Mouse (Mus musculus): Measurements from ENCODE around the gene Sema4d. TPM values are rescaled to one million over a fixed set of nuclear protein-coding genes. Genes with fewer than 3 reads are reported as not detected.

Gene Sema4d
- polyA plus RNA-seq, 1 experiment from 2014 or later: 9.8 TPM

- H3K4me3 ChIP-seq (ENCODE audit: low read length): no peak overlapping the region
- no peak for ATAC-seq (ENCODE audit: low read depth)
- H3K27me3 ChIP-seq (ENCODE audit: control insufficient read depth, insufficient read depth, low read depth, low read length): no peaks in the 10 kb centered on the region
- no peak overlapping the region for H3K27ac ChIP-seq (ENCODE audit: low read length)
- H3K36me3 ChIP-seq (ENCODE audit: control insufficient read depth, insufficient read depth, low read length): no peaks in the 10 kb centered on the region
- H3K9ac ChIP-seq (ENCODE audit: low read length): no peak overlapping the region
- 81% methylated on average over 5 of the region's 5 CpGs for WGBS
- no peak overlapping the region for H3K4me2 ChIP-seq (ENCODE audit: low read depth, low read length)
- H3K9me3 ChIP-seq (ENCODE audit: control insufficient read depth, low read length): no peaks in the 10 kb centered on the region
- H3K4me1 ChIP-seq (replicated peaks; ENCODE audit: control insufficient read depth, insufficient read depth, low read length): peaks cover 8% of the 10 kb centered on the region
Observed at GRCm38 (mm10) chr13:51740776-51741175, 52.8 kb downstream of the Sema4d start.

- Histone ChIP-seq H3K27ac (ENCODE audit: low read length) (no peak overlapping the region), H3K4me3 (ENCODE audit: low read length) (no peak overlapping the region), H3K9me3 (ENCODE audit: control insufficient read depth, low read length) (no peaks in the 10 kb centered on the region), H3K36me3 (ENCODE audit: control insufficient read depth, insufficient read depth, low read length) (no peaks in the 10 kb centered on the region), H3K4me1 (replicated peaks; ENCODE audit: control insufficient read depth, insufficient read depth, low read length) (peaks cover 8% of the 10 kb centered on the region), H3K27me3 (ENCODE audit: control insufficient read depth, insufficient read depth, low read depth, low read length) (no peaks in the 10 kb centered on the region), H3K4me2 (ENCODE audit: low read depth, low read length) (no peak overlapping the region), H3K9ac (ENCODE audit: low read length) (no peak overlapping the region)
- no peak for ATAC-seq (ENCODE audit: low read depth)
- 79% methylated on average over 1 of the region's 1 CpGs for WGBS
Observed at GRCm38 (mm10) chr13:51739713-51740112, 53.8 kb downstream of the Sema4d start.

- no peak for ATAC-seq (ENCODE audit: low read depth)
- no peaks in the 10 kb centered on the region for H3K27me3 ChIP-seq (ENCODE audit: control insufficient read depth, insufficient read depth, low read depth, low read length)
- no peak overlapping the region for H3K27ac ChIP-seq (ENCODE audit: low read length)
- no peak overlapping the region for H3K9ac ChIP-seq (ENCODE audit: low read length)
- peaks cover 8% of the 10 kb centered on the region for H3K4me1 ChIP-seq (replicated peaks; ENCODE audit: control insufficient read depth, insufficient read depth, low read length)
- no peaks in the 10 kb centered on the region for H3K9me3 ChIP-seq (ENCODE audit: control insufficient read depth, low read length)
- H3K4me3 ChIP-seq (ENCODE audit: low read length): no peak overlapping the region
- no peak overlapping the region for H3K4me2 ChIP-seq (ENCODE audit: low read depth, low read length)
- no peaks in the 10 kb centered on the region for H3K36me3 ChIP-seq (ENCODE audit: control insufficient read depth, insufficient read depth, low read length)
- WGBS: 92% methylated on average over 11 of the region's 11 CpGs
Observed at GRCm38 (mm10) chr13:51738531-51739117, 54.9 kb downstream of the Sema4d start.

GRCm38 (mm10) chr13:51737949-51738513 is 55.5 kb downstream of the Sema4d start:
- Histone ChIP-seq H3K36me3 (ENCODE audit: control insufficient read depth, insufficient read depth, low read length) (no peaks in the 10 kb centered on the region), H3K27ac (ENCODE audit: low read length) (no peak overlapping the region), H3K4me2 (ENCODE audit: low read depth, low read length) (no peak overlapping the region), H3K9ac (ENCODE audit: low read length) (no peak overlapping the region), H3K27me3 (ENCODE audit: control insufficient read depth, insufficient read depth, low read depth, low read length) (no peaks in the 10 kb centered on the region), H3K4me3 (ENCODE audit: low read length) (no peak overlapping the region), H3K4me1 (replicated peaks; ENCODE audit: control insufficient read depth, insufficient read depth, low read length) (peaks cover 8% of the 10 kb centered on the region), H3K9me3 (ENCODE audit: control insufficient read depth, low read length) (no peaks in the 10 kb centered on the region)
- no peak for ATAC-seq (ENCODE audit: low read depth)
- WGBS: 54% methylated on average over 6 of the region's 6 CpGs

GRCm38 (mm10) chr13:51737033-51737948 is 56.3 kb downstream of the Sema4d start:
- peaks cover 8% of the 10 kb centered on the region for H3K4me1 ChIP-seq (replicated peaks; ENCODE audit: control insufficient read depth, insufficient read depth, low read length)
- WGBS: 56% methylated on average over 20 of the region's 20 CpGs
- H3K4me2 ChIP-seq (ENCODE audit: low read depth, low read length): no peak overlapping the region
- H3K27me3 ChIP-seq (ENCODE audit: control insufficient read depth, insufficient read depth, low read depth, low read length): no peaks in the 10 kb centered on the region
- H3K27ac ChIP-seq (ENCODE audit: low read length): 0 out of 2 replicates have a peak overlapping the region, but pooled peaks have one; percentile 1
- H3K4me3 ChIP-seq (ENCODE audit: low read length): no peak overlapping the region
- H3K36me3 ChIP-seq (ENCODE audit: control insufficient read depth, insufficient read depth, low read length): no peaks in the 10 kb centered on the region
- no peak for ATAC-seq (ENCODE audit: low read depth)
- no peak overlapping the region for H3K9ac ChIP-seq (ENCODE audit: low read length)
- no peaks in the 10 kb centered on the region for H3K9me3 ChIP-seq (ENCODE audit: control insufficient read depth, low read length)

- Histone ChIP-seq H3K4me3 (ENCODE audit: low read length) (no peak overlapping the region), H3K4me2 (ENCODE audit: low read depth, low read length) (no peak overlapping the region), H3K27me3 (ENCODE audit: control insufficient read depth, insufficient read depth, low read depth, low read length) (no peaks in the 10 kb centered on the region), H3K4me1 (replicated peaks; ENCODE audit: control insufficient read depth, insufficient read depth, low read length) (peaks cover 8% of the 10 kb centered on the region), H3K27ac (ENCODE audit: low read length) (no peak overlapping the region), H3K36me3 (ENCODE audit: control insufficient read depth, insufficient read depth, low read length) (no peaks in the 10 kb centered on the region), H3K9ac (ENCODE audit: low read length) (peak overlapping the region; percentile 19; the same call in 1 of the 2 replicates), H3K9me3 (ENCODE audit: control insufficient read depth, low read length) (no peaks in the 10 kb centered on the region)
- WGBS: 40% methylated on average over 13 of the region's 13 CpGs
- no peak; the same call in 1 of the 2 replicates for ATAC-seq (ENCODE audit: low read depth)
Observed at GRCm38 (mm10) chr13:51736007-51736911, 57.3 kb downstream of the Sema4d start.

GRCm38 (mm10) chr13:51734556-51734955 is 59.0 kb downstream of the Sema4d start:
- no peaks in the 10 kb centered on the region for H3K27me3 ChIP-seq (ENCODE audit: control insufficient read depth, insufficient read depth, low read depth, low read length)
- no peaks in the 10 kb centered on the region for H3K36me3 ChIP-seq (ENCODE audit: control insufficient read depth, insufficient read depth, low read length)
- 84% methylated on average over 4 of the region's 4 CpGs for WGBS
- peaks cover 14% of the 10 kb centered on the region for H3K4me1 ChIP-seq (replicated peaks; ENCODE audit: control insufficient read depth, insufficient read depth, low read length)
- H3K4me3 ChIP-seq (ENCODE audit: low read length): no peak overlapping the region
- no peak overlapping the region for H3K4me2 ChIP-seq (ENCODE audit: low read depth, low read length)
- ATAC-seq (ENCODE audit: low read depth): no peak
- H3K27ac ChIP-seq (ENCODE audit: low read length): no peak overlapping the region
- no peak overlapping the region for H3K9ac ChIP-seq (ENCODE audit: low read length)
- no peaks in the 10 kb centered on the region for H3K9me3 ChIP-seq (ENCODE audit: control insufficient read depth, low read length)

- 68% methylated on average over 14 of the region's 14 CpGs for WGBS
- no peak overlapping the region for H3K27ac ChIP-seq (ENCODE audit: low read length)
- no peak for ATAC-seq (ENCODE audit: low read depth)
- H3K4me3 ChIP-seq (ENCODE audit: low read length): no peak overlapping the region
- H3K4me1 ChIP-seq (replicated peaks; ENCODE audit: control insufficient read depth, insufficient read depth, low read length): peaks cover 14% of the 10 kb centered on the region
- H3K36me3 ChIP-seq (ENCODE audit: control insufficient read depth, insufficient read depth, low read length): no peaks in the 10 kb centered on the region
- no peaks in the 10 kb centered on the region for H3K27me3 ChIP-seq (ENCODE audit: control insufficient read depth, insufficient read depth, low read depth, low read length)
- H3K4me2 ChIP-seq (ENCODE audit: low read depth, low read length): no peak overlapping the region
- H3K9ac ChIP-seq (ENCODE audit: low read length): no peak overlapping the region
- no peaks in the 10 kb centered on the region for H3K9me3 ChIP-seq (ENCODE audit: control insufficient read depth, low read length)
Observed at GRCm38 (mm10) chr13:51732097-51732664, 61.4 kb downstream of the Sema4d start.
